Mouse (Mus musculus): ENCODE measurements at regions not wholly inside any gene's neighbourhood (a gene's known extent, or its start where the extent isn't known, plus 50 kb on each side); places are given as distances from the start of the nearest gene placed in this dataset.

DNA sequence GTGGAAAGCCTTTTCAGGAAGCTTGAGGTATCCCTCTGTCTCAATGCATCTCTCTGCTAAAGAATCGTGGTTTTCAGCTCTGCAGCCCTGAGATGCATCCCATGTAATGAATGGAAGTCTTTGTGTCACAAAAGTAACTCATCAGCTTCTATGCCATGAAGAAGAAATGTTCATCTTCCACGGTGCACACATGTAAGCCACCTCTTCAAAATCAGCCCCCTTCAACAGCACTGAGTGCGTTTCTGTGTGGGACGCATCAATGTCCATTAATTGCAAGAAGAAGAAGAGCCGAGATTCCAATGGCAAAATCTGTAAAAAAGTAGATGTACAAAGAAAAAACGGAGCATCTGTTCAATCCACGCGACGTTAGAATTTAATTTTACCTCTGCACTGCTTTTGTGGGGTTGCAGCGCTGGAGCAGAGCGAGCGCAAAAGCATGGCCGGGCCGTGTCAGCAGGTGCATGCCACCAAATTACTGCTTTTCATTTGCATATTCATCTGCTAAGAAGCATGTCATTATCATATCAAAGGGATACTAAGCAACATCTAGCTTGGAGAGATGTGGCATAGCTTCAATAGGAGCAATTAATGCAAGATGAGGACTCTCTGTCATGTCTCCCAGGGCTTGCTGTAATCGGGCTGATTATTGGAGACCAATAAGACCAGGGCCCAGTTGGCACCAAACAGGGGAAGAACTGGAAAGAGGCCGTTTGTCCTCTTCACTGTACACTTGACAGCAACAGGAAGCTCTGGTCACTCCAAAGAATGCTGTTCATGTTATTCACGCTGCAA lies 185.0 kb upstream of the Sox2 start:
- peak; percentile 52 for DNase-seq (ENCODE audit: low spot score)

DNA sequence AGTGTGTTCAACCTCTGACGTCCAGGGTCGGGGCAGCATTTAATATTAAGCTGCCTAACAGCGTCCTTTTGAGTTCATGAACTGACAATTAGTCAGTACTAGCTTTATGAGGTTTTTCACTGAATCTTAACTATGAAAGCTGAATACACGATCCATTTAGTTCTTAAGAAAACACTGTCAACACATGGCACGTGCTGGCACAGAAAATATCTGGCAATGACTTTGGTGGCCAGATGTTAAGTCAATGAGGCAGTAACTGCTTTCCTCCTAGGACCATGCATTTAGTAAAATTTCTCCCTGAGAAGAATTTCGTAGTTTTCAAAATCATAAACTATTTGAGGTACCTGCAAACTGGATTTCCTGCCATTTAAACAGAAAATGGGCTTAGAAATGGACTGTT lies 191.4 kb upstream of the Sox2 start:
- DNase-seq (ENCODE audit: low spot score), result no peak

- DNase-seq (ENCODE audit: low spot score), result no peak
Measured at GRCm38 (mm10) chr3:34457821-34458220, 192.4 kb upstream of the Sox2 start.

- no peak for DNase-seq (ENCODE audit: low spot score)
Measured at GRCm38 (mm10) chr3:34456488-34457433, 193.4 kb upstream of the Sox2 start.

DNA sequence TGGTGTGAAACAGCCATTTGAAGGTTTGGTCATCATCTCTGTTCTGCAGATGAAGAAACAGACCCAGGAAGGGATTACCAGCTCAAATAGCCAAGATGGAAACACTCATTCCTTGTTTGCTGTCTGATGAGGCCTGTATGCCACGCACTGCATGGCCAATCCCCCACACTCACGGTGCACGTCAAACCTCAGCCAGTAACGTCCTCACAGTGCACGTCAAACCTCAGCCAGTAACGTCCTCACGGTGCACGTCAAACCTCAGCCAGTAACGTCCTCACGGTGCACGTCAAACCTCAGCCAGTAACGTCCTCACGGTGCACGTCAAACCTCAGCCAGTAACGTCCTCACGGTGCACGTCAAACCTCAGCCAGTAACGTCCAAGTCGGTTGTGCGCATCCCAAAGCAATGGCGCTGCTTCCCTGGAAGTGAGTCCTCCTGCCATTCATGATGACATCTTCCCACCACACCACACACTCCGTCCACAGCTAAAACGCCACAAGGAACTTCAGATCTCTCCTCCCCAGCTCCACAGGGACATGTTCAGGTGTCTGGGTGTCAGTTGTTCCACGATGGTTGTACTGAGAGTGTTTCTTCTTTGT lies 196.1 kb upstream of the Sox2 start:
- DNase-seq (ENCODE audit: low spot score), result no peak

GRCm38 (mm10) chr3:34445354-34445753 lies 204.9 kb upstream of the Sox2 start:
- DNase-seq (ENCODE audit: low spot score), result peak; percentile 73

DNA sequence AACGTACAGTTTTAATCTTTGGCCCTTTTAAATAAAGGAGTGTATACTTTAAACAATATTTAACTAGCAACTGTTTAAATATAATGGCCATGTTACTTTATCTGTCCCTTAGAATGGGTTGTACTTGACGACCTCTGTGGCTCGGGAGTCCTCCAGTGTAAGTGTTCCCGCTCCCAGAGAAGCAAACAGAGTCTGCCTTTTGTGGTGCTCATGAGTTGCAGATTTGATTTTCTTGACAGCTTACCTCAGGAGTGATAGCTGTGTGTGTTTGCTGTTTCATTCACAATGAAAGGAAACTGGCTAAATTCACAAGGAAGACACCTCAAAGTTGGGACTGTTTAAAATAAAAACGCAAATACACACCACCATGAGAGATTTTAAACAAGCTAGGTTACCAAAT lies 205.4 kb upstream of the Sox2 start:
- no peak for DNase-seq (ENCODE audit: low spot score)

DNA sequence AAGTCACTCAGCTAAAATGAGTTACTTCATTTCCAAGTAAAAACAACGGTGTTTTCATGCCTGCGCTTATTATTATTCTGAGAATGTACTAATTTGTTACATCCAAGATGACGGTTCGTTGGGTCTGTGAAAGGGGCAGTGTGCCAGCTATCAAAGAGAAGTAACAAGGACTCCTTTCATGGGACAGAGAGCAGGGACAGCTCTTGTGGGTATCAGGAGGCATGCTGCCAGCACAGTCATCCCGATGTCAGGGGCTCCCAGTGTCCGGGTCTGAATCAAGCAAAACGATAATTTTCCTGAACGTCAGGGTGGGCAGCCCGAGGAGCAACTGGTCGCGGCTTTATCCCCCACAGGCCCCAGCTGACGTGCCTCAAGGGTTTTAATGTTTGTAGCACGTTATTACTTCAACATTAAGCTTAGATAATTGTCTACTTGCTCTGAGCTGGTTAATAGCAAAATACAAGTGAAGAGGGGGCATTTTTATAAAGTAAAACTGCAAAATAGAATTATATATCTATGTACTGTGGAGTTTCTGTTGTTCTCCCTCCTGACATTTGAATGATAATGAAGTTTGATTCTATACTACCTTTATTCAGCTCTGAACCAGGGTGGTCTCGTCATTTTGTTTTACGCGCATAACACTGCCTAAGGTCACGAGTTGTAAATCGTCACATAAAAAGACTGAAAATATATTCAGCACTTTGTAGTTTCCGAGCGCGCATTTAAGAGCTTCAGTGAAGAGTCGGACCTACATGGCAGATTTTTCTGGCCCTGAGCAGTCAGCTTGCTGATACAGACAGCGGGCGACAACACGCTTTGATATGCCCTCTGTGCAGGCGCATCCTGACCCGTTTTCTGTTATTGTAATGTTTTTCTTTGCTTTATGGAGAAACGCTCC lies 206.2 kb upstream of the Sox2 start:
- peak; percentile 58 for DNase-seq (ENCODE audit: low spot score)

- no peak for DNase-seq (ENCODE audit: low spot score)
Measured at GRCm38 (mm10) chr3:34443307-34443706, 206.9 kb upstream of the Sox2 start.

DNA sequence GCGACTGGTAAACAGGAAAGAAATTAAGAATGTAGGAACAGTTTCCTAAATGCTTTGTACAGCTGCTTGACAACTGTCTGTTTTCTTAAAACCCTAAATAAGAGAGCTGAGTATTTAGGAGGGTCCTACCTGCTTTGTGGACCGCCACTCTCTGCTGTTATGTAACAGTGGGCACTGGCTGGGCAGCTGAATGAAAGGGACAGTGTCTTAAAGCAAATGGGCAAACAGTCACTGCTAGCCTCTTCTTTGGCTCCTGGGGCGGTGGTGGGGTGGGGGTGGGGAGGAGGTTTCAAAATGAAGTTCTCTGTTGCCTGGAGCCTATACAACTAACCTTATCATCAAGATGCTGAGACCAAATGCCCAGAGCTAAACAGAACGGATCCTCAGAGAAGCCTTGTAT lies 208.4 kb upstream of the Sox2 start:
- peak; percentile 37 for DNase-seq (ENCODE audit: low spot score)

DNA sequence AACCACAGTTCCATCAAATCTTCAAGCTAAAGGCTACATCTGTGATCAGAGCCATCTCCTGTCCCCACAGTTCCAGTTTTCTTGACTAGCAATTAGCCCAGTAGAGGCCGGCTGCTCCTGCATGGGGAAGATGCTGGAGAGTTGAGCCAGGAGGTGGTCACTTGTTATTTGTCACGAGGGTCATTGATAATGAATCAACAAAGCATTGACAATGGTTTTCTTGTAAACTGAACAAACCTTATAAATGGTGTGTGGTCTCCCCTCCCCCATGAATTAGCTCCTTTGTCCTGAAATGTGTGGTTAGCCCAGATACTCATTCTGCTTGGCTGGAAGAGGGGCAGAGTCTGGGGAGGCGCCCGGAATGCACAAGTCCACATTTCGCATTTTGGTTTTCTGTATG lies 208.9 kb upstream of the Sox2 start:
- peak; percentile 83 for DNase-seq (ENCODE audit: low spot score)

DNA sequence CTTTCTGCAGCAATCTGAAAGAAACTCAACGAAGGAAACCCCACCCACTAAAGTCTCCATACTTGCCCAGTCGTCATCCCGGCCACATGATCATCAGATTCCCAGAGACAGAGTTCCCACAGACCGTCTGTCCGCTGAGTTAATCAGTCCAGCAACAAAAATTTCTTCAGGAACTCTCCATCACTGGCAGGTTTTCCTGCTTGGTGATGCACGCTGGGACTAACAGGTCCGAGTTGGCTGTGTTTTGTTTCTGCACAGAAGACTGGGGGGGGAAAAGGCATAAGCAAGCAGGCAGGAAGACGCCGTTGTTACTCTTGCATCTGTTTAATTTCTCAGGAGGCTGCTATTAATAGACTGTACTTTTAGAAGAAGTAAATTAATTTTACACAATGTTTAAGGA lies 215.3 kb upstream of the Sox2 start:
- no peak for DNase-seq (ENCODE audit: low spot score)

DNA sequence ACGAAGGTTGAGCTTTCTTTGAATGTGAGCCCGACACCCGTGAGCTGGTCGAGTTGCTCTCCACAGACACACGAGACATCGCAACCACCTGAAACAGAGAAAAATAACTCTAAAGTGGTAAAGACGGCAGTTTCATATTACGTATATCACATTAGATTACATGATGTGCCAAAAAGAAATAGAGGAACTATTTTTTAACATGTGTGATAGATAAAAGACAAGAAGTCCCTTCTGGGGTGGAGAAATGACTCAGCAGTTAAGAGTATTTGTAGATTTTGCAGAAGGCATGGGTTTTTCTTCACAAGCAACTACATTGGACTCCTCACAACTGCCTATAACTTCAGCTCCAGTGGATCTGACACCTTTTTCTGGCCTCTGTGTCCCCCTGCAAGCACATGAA lies 222.2 kb upstream of the Sox2 start:
- no peak for DNase-seq (ENCODE audit: low spot score)

DNA sequence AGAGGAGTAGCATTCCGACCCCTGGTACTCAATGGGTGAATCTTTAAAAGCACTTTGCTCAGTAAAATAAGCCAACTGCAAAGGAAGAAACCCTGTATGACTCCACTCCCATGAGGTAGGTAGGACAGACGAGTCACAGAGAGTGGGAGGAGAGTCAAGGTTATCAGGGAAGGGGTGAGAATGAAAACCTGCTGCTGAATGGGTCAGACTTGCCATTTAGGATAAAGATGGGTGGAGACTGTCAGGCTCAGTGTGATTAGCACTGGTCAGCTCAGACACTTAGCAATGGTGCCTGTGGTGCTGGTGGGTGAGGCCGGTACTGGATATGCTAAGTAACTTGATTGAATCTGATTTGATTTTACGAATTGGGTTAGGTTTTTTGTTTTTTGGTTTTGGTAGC lies 222.7 kb upstream of the Sox2 start:
- no peak for DNase-seq (ENCODE audit: low spot score)

- no peak for DNase-seq (ENCODE audit: low spot score)
Measured at GRCm38 (mm10) chr3:34426955-34427354, 223.2 kb upstream of the Sox2 start.

DNA sequence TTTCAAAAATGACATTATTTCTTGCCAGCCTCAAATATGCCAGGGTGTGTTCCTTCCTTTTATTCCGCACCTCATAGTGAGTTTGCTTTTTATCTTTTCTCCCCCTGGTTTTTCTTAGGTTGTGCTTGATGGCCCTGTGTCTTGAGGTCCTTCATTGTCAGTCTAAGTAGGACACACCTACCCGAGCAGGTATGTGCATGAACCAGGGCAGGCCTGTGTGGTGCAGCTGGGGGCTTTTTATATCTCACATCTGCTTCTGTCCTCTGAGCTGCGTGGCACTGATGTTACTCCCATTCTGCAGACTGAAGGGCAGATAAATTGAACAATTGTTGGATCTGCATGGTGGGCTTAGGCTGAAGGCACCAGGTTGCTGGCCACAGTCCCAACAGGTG lies 238.3 kb upstream of the Sox2 start:
- no peak for DNase-seq (ENCODE audit: low spot score)

DNA sequence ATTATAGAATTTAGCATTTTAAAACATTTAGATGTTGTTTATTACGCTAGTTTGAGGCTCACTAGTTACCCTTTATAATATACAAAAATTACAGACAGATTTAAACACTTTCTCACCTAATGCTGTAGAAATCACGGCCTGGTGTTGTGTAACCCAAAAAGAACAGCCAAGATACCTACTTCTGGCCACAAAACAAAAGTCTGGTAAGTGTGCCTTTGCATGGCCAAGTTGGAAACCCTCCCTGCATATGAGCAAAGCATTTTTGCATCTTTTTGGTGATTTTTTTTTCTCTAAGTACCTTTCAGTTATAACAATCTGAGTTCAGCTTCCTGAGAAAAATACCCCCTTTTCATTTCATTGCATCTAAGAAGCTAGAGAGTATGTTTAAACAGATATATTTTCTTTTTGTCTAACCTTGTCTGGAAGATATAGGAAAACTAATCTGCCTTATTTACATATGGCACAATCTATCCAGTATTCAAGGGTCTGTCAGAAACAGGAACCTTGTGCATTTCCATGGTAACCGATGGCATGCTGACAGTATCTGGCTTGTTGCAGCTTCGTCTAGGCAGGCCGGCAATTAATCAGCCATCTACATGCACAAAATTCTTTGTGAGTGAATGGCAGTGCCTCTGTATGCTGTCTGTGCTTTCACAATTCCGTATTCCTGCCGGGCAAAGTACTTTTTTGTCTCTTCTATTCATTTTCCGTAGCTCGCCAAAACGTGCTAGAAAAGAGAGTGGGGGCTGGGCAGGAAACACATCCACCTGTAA lies 238.9 kb upstream of the Sox2 start:
- no peak for DNase-seq (ENCODE audit: low spot score)

DNA sequence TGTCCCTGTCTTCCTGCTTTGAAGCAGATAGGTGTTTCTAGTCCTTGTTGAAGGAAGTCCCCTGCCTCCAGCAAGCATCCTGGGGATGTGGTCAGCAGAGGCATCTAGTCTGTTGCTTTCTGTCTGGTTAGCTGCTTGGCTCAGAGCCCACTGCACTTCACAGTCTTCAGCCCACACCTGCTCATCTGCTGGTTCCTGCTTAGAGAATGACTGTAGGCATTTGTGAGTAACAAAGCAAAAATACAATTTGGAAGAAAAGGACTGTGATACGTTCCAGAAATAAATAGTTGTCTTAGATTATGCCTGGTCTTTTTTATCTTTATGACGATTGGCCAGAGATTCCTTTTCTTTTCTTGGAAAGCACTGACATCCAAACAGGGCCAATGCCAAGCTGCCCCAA lies 246.6 kb upstream of the Sox2 start:
- no peak for DNase-seq (ENCODE audit: low spot score)

GRCm38 (mm10) chr3:34391275-34391674 lies 258.9 kb upstream of the Sox2 start:
- no peak for DNase-seq (ENCODE audit: low spot score)

DNA sequence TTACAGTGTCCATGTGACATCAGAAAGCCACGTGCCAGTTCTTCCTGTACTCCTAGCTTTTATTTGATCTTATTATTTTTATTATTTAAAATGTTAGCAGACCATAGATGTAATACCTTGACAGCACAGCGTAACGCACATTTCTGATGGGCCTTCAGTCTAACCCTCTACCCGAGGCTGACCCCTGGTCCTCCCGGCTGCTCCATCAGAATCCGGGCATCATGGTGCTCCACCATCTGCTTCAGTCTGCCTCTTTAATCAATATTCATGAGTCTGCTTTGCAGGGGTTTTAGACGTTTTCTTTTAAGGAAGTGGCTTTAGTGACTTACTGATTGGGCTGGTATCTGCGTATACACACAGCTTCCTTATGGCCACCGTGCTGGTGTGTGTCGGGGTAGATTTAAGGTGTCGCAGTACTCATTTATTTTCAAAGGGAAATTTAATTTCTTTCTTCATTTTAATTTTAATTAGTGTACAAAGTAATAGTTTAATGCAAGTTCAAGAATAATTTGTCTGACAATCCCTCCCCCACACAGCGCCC lies 265.2 kb upstream of the Sox2 start:
- no peak for DNase-seq (ENCODE audit: low spot score)

DNA sequence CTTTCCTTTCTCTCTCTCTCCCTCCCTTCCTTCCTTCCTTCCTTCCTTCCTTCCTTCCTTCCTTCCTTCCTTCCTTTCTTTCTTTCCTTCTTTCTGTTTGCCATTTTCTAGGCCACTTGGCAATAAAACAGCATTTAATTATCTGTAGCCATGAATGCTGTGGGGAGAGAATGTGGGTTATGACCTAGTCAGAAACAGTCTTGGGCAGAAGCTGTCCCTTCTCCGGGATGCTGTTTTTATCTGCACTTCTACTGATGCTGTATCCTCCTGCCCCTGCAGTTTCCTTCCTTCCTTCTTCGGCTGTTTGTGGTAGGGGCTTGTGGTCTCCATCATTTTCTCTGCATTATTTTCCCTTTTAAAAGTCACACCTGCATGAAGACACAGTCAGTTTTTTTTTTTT lies 272.3 kb upstream of the Sox2 start:
- peak; percentile 24 for DNase-seq (ENCODE audit: low spot score)

Data from retina, embryonic 14.5 days (tissue).